Mouse (Mus musculus): ENCODE measurements around the gene Amz1.

Gene Amz1

GRCm38 (mm10) chr5:140764921-140765613 is 41.1 kb downstream of the Amz1 start:
- DNase-seq (ENCODE audit: low read depth in 1 of 2, low spot score in 2 of 2): no peak

GRCm38 (mm10) chr5:140766566-140766965 is 42.6 kb downstream of the Amz1 start:
- no peak for DNase-seq (ENCODE audit: low read depth in 1 of 2, low spot score in 2 of 2)

DNA sequence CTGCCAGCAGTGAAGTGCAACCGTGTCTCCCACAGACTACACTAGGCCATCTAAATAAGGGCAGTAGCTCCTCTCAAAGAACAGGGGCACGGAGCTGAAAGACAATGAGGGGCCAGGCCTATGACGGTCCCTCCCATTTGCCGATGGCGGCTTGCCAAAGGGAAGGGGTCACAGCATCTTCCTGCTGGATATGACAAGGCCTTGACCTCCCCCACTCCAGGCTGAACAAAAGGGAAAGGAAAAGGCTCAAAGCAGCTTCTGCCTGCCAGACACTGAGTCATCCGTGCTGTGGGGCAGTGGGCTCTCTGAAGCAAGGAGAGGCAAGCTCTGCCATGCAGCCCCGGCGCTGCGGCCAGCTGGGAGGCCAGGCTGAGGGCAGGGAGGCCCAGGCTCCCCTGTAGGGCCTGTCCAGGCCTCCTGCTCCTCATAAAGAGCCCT is 43.8 kb downstream of the Amz1 start:
- DNase-seq (ENCODE audit: low read depth in 1 of 2, low spot score in 2 of 2): no peak

DNA sequence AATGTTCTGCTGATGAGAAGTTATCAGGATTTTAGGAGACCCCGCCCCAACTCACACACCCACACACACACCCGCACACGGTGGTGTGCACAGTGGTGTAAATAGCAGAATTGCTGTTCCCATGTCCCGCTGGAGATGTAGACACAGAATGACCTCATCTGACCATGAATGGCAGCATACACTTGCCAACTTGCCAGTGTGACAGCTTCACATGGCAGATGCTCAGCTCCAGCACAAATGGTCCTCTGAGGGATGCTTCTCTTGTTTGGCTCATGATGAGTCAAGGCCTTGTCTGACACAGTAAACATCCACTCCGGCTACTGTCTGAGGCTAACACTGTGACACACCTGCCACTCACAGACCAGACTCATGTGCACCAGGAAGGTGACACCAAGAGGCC is 44.4 kb downstream of the Amz1 start:
- DNase-seq (ENCODE audit: low read depth in 1 of 2, low spot score in 2 of 2): no peak

- no peak for DNase-seq (ENCODE audit: low read depth in 1 of 2, low spot score in 2 of 2)
Measured at GRCm38 (mm10) chr5:140771612-140772011, 47.7 kb downstream of the Amz1 start.

DNA sequence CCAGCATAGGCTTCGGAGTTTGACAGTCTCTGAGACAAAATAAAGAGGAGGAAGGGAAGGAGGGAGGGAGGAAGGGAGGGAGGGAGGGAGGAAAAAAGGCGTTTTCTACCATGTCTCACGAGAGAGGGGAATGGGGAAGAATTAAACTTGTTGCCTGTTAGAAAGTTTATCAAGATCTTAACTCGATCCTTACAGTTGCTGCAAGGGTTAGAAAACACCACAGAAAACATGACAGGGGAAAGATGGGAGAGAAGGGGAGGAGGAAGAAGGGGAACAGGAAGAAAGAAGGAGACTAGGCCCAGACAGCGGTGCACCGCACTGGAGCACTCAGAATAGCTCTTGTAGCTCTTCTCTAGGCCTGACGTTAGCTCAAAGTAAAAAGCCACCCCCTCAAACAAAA is 48.2 kb downstream of the Amz1 start:
- DNase-seq (ENCODE audit: low read depth in 1 of 2, low spot score in 2 of 2): no peak

- no peak for DNase-seq (ENCODE audit: low read depth in 1 of 2, low spot score in 2 of 2)
Measured at GRCm38 (mm10) chr5:140775111-140775510, 51.2 kb downstream of the Amz1 start.

DNA sequence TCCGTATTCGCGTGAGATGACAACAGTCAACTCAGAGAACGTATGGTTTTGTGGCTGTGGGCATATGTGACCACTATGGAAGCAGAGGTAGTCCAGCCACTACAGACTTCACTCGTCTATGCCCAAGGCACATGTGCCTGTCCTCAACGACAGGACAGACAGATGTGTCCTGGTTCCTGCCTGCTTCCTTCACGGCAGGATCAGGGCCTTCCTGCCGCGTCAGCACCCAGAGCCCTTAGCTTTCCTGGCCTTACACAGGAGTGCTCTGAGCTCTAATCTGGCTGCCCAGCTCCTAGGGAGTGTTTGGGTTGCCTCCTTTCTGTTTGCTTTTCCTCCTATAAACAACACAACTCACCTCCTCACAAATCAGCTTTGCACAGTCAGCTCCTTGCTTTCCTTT is 53.0 kb downstream of the Amz1 start:
- no peak for DNase-seq (ENCODE audit: low read depth in 1 of 2, low spot score in 2 of 2)

- DNase-seq (ENCODE audit: low read depth in 1 of 2, low spot score in 2 of 2): no peak
Measured at GRCm38 (mm10) chr5:140781122-140781521, 57.2 kb downstream of the Amz1 start.

DNA sequence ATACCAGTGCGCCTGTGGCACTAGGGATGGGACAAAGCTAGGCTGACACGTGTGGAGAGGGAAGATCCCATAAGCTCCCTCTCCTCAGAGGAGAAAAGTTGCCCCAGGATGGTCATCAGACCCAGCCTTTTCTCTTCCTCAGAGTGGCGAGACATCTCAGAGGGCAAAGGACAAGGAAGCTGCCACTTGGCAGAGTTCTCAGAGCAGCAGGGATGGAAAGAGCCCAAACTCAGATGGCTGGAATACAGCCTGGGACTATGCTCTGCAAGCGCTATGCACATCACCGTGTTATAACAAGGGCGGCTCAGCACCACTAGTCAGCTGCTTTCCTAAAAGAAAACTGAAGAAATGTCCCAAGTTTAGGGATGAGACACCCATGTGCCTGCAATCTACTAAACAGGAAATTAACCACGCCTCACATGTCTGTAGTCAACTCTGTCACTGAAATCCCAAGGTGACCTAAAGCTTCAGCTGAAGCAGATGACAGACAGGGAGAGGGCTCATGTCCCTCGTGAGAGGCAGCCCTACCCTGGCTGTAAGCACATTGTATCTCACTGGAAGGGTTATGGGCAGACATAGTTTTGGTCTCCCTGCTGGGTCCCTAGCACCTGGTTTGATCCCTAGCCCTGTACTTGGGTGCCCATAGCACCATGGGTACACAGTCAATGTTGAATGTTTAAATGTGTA is 58.1 kb downstream of the Amz1 start:
- no peak for DNase-seq (ENCODE audit: low read depth in 1 of 2, low spot score in 2 of 2)

GRCm38 (mm10) chr5:140783577-140783976 is 59.6 kb downstream of the Amz1 start:
- no peak for DNase-seq (ENCODE audit: low read depth in 1 of 2, low spot score in 2 of 2)

GRCm38 (mm10) chr5:140784288-140784687 is 60.4 kb downstream of the Amz1 start:
- DNase-seq (ENCODE audit: low read depth in 1 of 2, low spot score in 2 of 2): no peak

DNA sequence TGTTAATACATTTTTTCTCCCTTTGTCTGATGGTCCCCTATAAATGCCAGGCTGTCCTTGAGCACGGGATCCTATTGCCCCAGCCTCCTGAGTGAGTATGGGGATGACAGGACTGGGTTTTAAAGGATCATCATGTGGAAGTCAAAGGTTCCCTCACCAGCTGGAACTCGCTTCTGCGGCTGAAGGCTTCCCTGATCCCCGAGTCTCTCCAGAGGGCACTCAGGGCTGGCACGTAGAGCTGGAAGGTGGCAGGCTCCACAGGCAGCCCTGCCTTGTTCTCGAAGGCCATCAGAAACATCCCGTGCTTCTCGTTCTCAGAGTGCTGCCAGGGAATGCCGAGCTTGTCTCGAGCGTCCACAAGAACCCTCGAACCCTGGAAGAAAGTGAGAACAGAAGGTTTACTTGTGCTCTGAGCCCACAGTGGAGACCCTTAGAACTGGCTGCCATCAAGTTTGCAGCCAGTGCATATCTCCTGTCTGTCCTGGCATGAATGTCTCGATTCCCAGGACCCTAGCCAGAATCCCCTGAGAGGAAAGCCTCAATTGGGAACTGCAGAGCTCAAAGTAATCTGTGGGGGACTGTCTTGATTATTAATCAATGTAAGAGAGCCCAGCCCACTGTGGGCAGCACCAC is 61.4 kb downstream of the Amz1 start:
- DNase-seq (ENCODE audit: low read depth in 1 of 2, low spot score in 2 of 2): no peak

- DNase-seq (ENCODE audit: low read depth in 1 of 2, low spot score in 2 of 2): no peak
Measured at GRCm38 (mm10) chr5:140789561-140789960, 65.6 kb downstream of the Amz1 start.

- DNase-seq (ENCODE audit: low read depth in 1 of 2, low spot score in 2 of 2): no peak
Measured at GRCm38 (mm10) chr5:140790392-140790791, 66.5 kb downstream of the Amz1 start.

GRCm38 (mm10) chr5:140790937-140791877 is 67.3 kb downstream of the Amz1 start:
- no peak for DNase-seq (ENCODE audit: low read depth in 1 of 2, low spot score in 2 of 2)

DNA sequence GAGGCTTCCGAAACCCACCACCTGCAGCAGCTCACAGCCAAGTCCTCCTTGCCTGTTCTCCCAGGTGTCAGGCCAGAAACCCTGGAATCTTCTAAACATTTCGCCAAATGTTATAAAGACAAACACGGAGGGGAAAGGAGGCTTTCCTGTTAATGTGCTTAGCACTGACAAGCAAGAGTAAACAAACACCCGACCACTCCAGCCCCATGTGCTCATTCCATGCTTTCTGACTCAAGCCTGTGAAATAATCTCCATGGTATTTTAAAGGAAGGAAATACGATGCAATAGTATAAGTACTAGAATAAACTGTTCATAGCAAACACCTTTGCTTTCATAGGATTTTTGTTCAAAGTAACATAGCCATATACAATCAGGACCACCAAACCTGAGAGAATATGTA is 68.3 kb downstream of the Amz1 start:
- DNase-seq (ENCODE audit: low read depth in 1 of 2, low spot score in 2 of 2): no peak

DNA sequence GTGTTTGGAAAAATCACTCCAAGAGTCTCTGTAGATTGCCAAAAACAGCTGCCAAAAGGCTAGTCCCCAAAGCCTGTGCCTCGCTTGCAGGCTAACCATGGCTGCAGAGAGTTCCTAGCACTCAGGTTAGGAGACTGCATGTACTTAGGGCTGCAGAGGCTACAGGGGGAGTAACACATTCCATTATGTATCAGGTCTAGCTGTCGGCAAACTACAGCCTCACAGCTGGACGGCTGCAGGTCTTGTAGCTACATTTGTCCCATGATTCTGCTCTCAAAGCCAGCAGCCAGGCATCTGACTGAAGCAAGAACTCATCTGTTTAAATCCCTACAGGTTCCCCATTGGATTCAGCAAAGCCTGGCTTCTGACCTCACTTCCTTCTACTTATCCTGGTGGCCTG is 70.8 kb downstream of the Amz1 start:
- DNase-seq (ENCODE audit: low read depth in 1 of 2, low spot score in 2 of 2): no peak

- no peak for DNase-seq (ENCODE audit: low read depth in 1 of 2, low spot score in 2 of 2)
Measured at GRCm38 (mm10) chr5:140795176-140795575, 71.2 kb downstream of the Amz1 start.

- no peak for DNase-seq (ENCODE audit: low read depth in 1 of 2, low spot score in 2 of 2)
Measured at GRCm38 (mm10) chr5:140796051-140796450, 72.1 kb downstream of the Amz1 start.

- no peak for DNase-seq (ENCODE audit: low read depth in 1 of 2, low spot score in 2 of 2)
Measured at GRCm38 (mm10) chr5:140798158-140798557, 74.2 kb downstream of the Amz1 start.
